Mouse (Mus musculus): Measurements from ENCODE around the gene She. TPM values are rescaled to one million over a fixed set of nuclear protein-coding genes. Genes with fewer than 3 reads are reported as not detected.

Gene She
- 0.52 and 0.55 TPM in 2 replicates for polyA plus RNA-seq (2012; rRNA removed)

DNA sequence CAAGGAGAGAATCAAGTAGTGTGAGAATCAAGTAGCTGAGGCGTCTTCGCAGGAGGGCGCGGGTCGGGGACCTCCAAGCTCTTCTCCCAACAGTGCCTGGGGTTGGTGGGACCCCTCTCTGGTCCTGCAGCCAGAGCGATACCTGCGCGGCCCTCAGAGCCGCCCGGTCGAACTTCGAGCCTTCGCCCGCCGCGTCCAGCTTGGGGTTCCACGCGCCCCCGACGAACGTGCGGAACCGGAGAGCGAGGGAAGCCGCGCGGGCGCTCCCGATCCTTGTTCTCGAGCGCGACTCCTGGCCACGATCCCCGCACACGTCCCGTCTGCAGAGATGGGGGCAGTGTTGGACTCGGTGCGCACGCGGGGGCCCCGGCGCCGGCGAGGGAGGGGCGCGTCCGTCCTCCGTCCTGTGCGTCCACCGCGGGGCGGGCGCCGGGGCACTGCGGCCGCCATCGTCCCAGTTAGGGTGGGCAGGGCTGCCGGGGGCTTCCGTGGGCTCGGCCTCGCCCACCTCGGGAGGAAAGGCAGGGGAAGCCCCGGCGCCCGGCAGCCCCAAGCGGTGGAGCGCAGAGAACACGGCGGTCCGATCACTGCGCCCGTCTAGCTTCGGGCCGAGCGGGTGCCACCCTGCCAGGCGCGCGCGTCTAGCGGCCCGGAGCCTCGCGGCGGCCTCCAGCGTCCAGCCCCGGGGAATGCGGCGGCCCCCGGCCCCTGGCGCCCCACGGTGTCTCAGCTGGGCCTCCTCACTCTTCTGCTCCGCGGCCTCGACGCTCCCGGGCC is at the start of gene She:
Gene She (plus strand): TSS at position 556 of the 777 bp plus-strand sequence.

Other genes with a start within 250 kb of the She start
- 16.0 and 19.1 TPM in 2 replicates for gene Adar, start 116.3 kb upstream of the She start, polyA plus RNA-seq (2012; rRNA removed)
- gene Chrnb2, start 66.7 kb upstream of the She start, polyA plus RNA-seq (2012; rRNA removed), result 0.35 and 0.39 TPM in 2 replicates
- gene Ube2q1, start 57.8 kb upstream of the She start, polyA plus RNA-seq (2012; rRNA removed), result 9.3 and 16.4 TPM in 2 replicates
- 2.4 and 2.6 TPM in 2 replicates for gene Il6ra, start 81.8 kb downstream of the She start, polyA plus RNA-seq (2012; rRNA removed)
- 10.4 and 17.3 TPM in 2 replicates for gene Atp8b2, start 132.1 kb downstream of the She start, polyA plus RNA-seq (2012; rRNA removed)
- gene Hax1, start 167.4 kb downstream of the She start, polyA plus RNA-seq (2012; rRNA removed), result 21.9 and 22.9 TPM in 2 replicates
- 7.6 and 8.7 TPM in 2 replicates for gene 4933434E20Rik, start 220.3 kb downstream of the She start, polyA plus RNA-seq (2012; rRNA removed)
- gene Ubap2l, start 221.3 kb downstream of the She start, polyA plus RNA-seq (2012; rRNA removed), result 29.1 and 37.6 TPM in 2 replicates
- 39.8 and 65.3 TPM in 2 replicates for gene Tpm3, start 241.3 kb downstream of the She start, polyA plus RNA-seq (2012; rRNA removed)